Mouse (Mus musculus) spleen, adult 2 months (tissue): ENCODE data around the gene Tctn3. TPM values are rescaled to one million over a fixed set of nuclear protein-coding genes. Genes with fewer than 3 reads are reported as not detected.
A peak's percentile ranks its signal among the peaks of the same experiment; 100 is the strongest.

ENCODE experiments used
- DNase-seq, 2 experiments: peaks; one replicate each; pipeline versions ENCODE4 v3.0.0 to v3.0.0-alpha.2; 2012 to 2021; ENCODE audit warnings: low spot score in 2 of 2, low read depth in 1 of 2
- H3K27ac ChIP-seq: fragments of 200-500 bp; 2 replicates; pipeline ENCODE4 v1.5.1; 2012; ENCODE audit warnings: low read length, inconsistent platforms; ENCODE audit not compliant: insufficient read depth
- H3K27me3 ChIP-seq: fragments of 200-500 bp; 2 replicates; pipeline ENCODE4 v1.6.1; 2012; ENCODE audit warnings: mild to moderate bottlenecking, moderate library complexity, low read length, inconsistent platforms; ENCODE audit not compliant: control insufficient read depth, insufficient read depth
- H3K36me3 ChIP-seq: fragments of 200-500 bp; 2 replicates; pipeline ENCODE4 v1.6.1; 2012; ENCODE audit warnings: mild to moderate bottlenecking, low read length, inconsistent platforms; ENCODE audit not compliant: control insufficient read depth, insufficient read depth
- H3K4me1 ChIP-seq: fragments of 200-500 bp; 2 replicates; pipeline ENCODE4 v1.6.1; 2011; ENCODE audit warnings: inconsistent platforms; ENCODE audit not compliant: control insufficient read depth, insufficient read depth, insufficient read length
- H3K4me3 ChIP-seq: fragments of 200-500 bp; 2 replicates; pipeline ENCODE4 v1.5.1; 2011; ENCODE audit warnings: mild to moderate bottlenecking, inconsistent platforms; ENCODE audit not compliant: insufficient read depth, insufficient read length; ENCODE audit errors: extremely low read depth
- CTCF ChIP-seq: fragments of 200-500 bp; IDR thresholded peaks from 2 replicates; pipeline ENCODE4 v1.5.1; 2011; ENCODE audit warnings: mild to moderate bottlenecking, inconsistent platforms; ENCODE audit not compliant: insufficient read depth, insufficient read length, insufficient replicate concordance; ENCODE audit errors: extremely low read depth
- POLR2A ChIP-seq: fragments of 200-500 bp; IDR thresholded peaks from 2 replicates; pipeline ENCODE4 v1.6.1; 2011; ENCODE audit warnings: low read depth, low read length, inconsistent platforms
- WGBS: fragments of 180-500 bp; shearing (Covaris S2); methylation state at CpG from one replicate; pipeline ENCODE4 v1.1.7; 2018; 5-methylcytosine and 5-hydroxymethylcytosine counted together
- polyA plus RNA-seq: library from polyadenylated mRNA; depleted of rRNA; stranded (reverse); fragments of >200 nt; gene quantifications from 2 replicates; pipeline ENCODE4 v1.2.3, GENCODE M21; 2012

The Tctn3 gene
- polyA plus RNA-seq, 1 experiment = 4.4 TPM

DNA sequence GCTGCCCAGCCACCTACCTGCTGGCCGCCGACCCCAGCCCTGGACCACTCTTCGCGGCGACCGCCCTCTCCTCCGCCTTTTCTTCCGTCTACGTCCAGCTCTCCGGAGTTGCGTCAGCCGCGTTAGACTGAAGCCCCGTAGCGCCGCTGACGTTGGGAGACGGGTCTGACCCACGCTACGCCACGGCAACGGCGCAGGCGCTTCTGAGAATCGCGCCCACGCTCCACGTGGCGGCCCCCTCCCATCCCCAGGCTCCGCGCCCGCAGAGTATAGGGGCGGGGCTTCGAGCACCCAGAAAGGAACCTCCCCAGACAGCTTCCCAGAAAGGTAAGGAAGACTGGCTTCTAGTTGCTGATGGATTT lies 23.8 kb downstream of the Tctn3 start, which contains the start of gene Aldh18a1:
TSS of gene Aldh18a1 (minus strand) at position 171 of the 362 bp plus-strand sequence.
- H3K27ac ChIP-seq = peak within 1 kb of the TSS; percentile 75
- no peaks in the 10 kb centered on the region for H3K4me1 ChIP-seq
- WGBS = under 1% methylated on average over 34 of the region's 34 CpGs

GRCm38 (mm10) chr19:40587491-40588292 lies 24.3 kb downstream of the Tctn3 start:
- Histone ChIP-seq H3K27me3 (no peaks in the 10 kb centered on the region), H3K4me1 (no peaks in the 10 kb centered on the region), H3K36me3 (no peaks in the 10 kb centered on the region), H3K4me3 (peak overlapping the region; percentile 95), H3K27ac (no peak overlapping the region; the same call in 1 of the 2 replicates)
- DNase-seq = no peak
- WGBS = 5% methylated on average over 30 of the region's 30 CpGs
- no peak for TF ChIP-seq POLR2A
- TF ChIP-seq CTCF = no peak

More for the DNA sequence above, 23.8 kb downstream of the Tctn3 start, which contains the start of gene Aldh18a1:
- H3K27me3 ChIP-seq = no peaks in the 10 kb centered on the region
- peak within 1 kb of the TSS; percentile 95 for H3K4me3 ChIP-seq
- peak; percentile 86 for DNase-seq
- H3K36me3 ChIP-seq = no peaks in the 10 kb centered on the region
- TF ChIP-seq CTCF = no peak
- no peak; the same call in 1 of the 2 replicates for TF ChIP-seq POLR2A

DNA sequence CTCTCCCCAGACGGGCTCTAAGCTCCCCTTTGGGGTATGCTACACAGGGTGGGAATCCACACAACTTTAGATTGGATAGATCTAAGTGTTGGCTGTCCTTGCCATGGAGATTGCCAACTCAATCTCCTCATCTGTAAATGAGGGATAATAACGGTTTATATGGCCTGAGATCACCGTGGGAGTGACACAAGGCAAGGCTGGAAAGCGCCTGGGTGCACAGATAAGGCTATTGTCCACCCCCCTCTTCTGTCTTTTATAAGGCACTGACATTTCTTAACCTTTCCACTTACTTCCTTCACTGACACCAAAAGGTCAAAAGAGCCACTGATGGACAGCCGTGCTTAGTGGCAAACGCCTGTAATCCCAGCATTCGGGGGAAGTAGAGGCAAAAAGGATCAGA lies 25.1 kb downstream of the Tctn3 start:
- H3K27ac ChIP-seq = no peak overlapping the region
- H3K4me3 ChIP-seq = no peak overlapping the region
- H3K36me3 ChIP-seq = 0 out of 2 replicates have a peak, but pooled peaks cover 3% of the 10 kb centered on the region
- no peaks in the 10 kb centered on the region for H3K4me1 ChIP-seq
- no peak for TF ChIP-seq POLR2A
- TF ChIP-seq CTCF = no peak
- 67% methylated on average over 7 of the region's 7 CpGs for WGBS
- DNase-seq = no peak
- H3K27me3 ChIP-seq = no peaks in the 10 kb centered on the region

- TF ChIP-seq POLR2A (no peak), CTCF (no peak)
- H3K27me3 ChIP-seq = no peaks in the 10 kb centered on the region
- H3K4me3 ChIP-seq = no peak overlapping the region
- H3K36me3 ChIP-seq = peaks cover 7% of the 10 kb centered on the region
- DNase-seq = no peak
- no peak overlapping the region for H3K27ac ChIP-seq
- H3K4me1 ChIP-seq = no peaks in the 10 kb centered on the region
- 92% methylated on average over 5 of the region's 5 CpGs for WGBS
Measured at GRCm38 (mm10) chr19:40581662-40582061, 30.4 kb downstream of the Tctn3 start.

GRCm38 (mm10) chr19:40580902-40581301 lies 31.1 kb downstream of the Tctn3 start:
- Histone ChIP-seq H3K4me3 (no peak overlapping the region), H3K4me1 (no peaks in the 10 kb centered on the region), H3K27me3 (no peaks in the 10 kb centered on the region), H3K27ac (no peak overlapping the region), H3K36me3 (peaks cover 7% of the 10 kb centered on the region)
- WGBS = 92% methylated on average over 2 of the region's 2 CpGs
- DNase-seq = no peak
- TF ChIP-seq POLR2A (no peak), CTCF (no peak)

DNA sequence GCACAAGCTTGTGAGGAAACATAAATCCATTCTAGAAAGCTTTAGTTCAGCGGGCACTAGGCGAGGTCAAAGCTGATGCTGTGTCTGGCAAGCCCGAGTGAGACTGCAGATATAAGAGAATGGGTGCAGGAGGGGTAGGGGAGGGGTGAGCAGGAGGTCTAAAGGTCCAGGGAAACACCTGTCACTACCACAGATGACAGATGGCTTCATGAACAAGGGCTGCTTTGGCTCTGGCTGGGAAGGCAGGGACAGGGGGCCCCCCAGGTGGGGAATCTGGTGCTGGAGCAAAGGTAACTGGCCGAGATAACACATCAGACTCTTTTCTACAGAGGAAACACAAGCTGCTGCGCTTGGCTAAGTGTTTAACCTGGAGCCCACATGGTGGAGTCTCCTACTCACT lies 36.6 kb downstream of the Tctn3 start:
- no peak for DNase-seq
- Histone ChIP-seq H3K4me3 (no peak overlapping the region), H3K27ac (no peak overlapping the region), H3K27me3 (no peaks in the 10 kb centered on the region), H3K4me1 (no peaks in the 10 kb centered on the region), H3K36me3 (peaks cover 20% of the 10 kb centered on the region)
- 87% methylated on average over 5 of the region's 5 CpGs for WGBS
- TF ChIP-seq POLR2A (no peak), CTCF (no peak)

DNA sequence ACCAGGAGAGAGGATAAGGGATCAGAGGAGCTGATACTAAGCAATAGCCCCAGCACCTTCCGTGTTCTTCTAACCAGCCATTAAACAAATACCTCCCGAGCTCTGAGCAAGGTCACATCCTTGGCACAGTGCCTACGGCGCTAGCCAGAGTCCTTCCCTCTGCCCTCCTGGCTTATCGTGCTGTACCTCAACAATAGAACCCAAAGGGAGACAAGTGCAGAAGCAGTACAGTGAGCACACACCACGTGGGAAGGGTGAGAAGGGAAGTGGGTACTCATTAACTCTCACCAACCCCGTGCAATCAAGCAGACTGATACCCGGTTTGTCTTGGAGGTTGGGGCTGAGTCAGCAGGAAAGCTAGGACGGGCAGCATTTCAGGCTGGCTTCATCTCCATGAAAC lies 41.3 kb downstream of the Tctn3 start:
- WGBS = 88% methylated on average over 9 of the region's 9 CpGs
- peaks cover 37% of the 10 kb centered on the region for H3K36me3 ChIP-seq
- H3K4me1 ChIP-seq = no peaks in the 10 kb centered on the region
- H3K27me3 ChIP-seq = no peaks in the 10 kb centered on the region
- no peak overlapping the region for H3K4me3 ChIP-seq
- H3K27ac ChIP-seq = no peak overlapping the region
- TF ChIP-seq CTCF (no peak), POLR2A (no peak)
- DNase-seq = no peak
